Mouse (Mus musculus): ENCODE measurements around the gene Lpp.

DNA sequence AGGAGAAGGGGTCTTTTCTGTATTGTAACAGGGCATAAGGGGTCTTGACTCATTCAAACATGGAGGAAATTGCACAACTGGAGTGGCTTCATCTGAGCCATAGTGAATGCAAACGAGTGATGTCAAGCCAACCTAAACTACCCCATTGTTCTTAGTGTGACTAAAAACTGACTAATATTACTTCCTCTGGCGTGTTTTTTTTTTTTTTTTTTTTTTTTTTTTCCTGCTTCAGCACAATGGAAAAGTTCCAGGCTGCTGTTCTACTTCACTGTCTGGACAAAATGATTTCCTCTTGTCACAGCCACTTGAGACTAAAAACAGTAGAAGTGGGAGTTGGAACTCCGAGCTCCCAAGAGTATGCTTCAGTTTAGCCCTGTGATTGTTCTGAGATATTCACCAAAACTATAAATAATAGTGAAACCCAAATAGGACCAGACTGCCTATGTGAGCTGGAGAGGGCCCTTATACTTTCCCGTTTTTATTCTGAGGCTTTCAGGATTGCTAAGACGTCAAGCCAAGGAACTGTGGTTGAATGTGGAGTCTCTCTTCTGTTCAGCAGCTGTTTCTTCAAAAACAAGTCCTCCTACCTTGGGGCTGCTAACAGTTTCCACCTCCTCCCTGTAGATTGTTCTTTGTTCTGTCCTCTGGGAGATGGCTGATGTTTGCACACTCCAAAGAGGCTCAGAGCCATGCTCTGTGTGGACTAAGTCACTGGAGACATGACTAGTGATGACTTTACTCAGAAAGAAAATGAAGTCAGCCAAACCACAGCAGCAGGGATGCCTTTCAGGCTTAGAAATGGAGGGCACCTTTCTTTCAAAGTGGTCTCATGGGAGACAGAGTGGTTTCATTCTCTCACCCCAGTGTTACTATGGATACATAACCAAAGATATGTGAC is 617.9 kb downstream of the Lpp start:
- TF ChIP-seq CTCF (IDR thresholded peaks at IDR 0.05; ENCODE audit: low read depth, low read length) (no peak), POLR2A (IDR thresholded peaks at IDR 0.05; ENCODE audit: borderline replicate concordance, low read depth, low read length) (no peak)

Data from bone marrow macrophage, adult 2 months (primary cell).